Mouse (Mus musculus): ENCODE results near the gene Nacc1. TPM values are rescaled to one million over a fixed set of nuclear protein-coding genes. Genes with fewer than 3 reads are reported as not detected.
"Not testable (repeated sequence)": the region's sequence is repeated elsewhere in the genome, so short reads cannot be mapped to it uniquely, and the experiment has no call there.

Gene Nacc1
- total RNA-seq, 2 experiments from 2014 or later = 71.3 to 77.8 TPM

DNA sequence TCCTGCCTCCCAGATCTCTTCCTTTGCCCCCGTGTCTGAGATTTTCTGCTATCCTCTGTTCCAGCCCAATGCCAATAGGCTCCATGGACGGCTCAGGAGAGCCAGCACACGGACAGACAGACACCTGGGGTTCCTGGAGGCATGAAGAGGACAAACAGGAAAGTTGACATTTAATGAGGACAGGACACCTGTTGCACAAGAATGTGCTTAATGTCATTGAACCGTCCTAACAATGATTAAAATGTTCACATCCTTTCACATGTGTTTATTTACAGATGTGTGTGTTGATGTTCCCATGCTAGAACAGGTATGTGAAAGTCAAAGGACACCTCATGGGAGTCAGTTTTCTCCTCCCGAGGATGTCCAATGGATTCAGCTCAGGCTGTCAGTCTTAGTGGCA is 44.6 kb downstream of the Nacc1 start:
- DNase-seq (ENCODE audit: low spot score in 2 of 2) = no peak

DNA sequence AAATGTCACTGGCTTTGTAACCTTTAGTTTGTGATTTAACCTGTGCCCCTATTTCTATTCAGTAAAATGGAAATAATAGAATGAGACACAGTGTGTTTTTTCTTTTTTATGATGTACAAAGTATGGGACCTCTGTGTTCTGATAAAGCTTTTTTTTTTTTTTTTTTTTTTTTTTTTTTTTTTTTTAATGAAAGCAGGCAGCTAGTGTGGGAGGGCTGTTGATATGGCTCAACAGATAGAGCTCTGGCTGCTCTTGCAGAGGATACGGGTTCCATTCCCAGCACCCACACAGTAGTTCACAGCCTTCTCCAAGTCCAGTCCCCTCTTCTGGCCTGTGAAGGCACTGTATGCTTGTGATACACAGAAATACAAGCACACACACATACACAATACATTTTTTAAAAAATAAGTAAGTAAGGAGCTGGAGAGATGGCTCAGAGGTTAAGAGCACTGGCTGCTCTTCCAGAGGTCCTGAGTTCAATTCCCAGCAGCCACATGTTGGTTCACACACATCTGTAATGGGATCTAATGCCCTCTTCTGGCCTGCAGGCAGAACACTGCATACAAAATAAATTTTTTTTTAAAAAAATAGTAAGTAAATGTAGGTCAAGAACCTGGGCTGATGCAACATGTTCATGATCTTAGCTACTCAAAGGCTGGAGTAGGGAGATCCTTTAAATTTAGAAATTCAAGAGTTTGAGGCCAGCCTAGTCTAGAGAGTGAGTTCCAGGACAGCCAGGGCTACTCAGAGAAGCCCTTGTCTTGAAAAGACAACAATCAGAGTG is 45.9 kb downstream of the Nacc1 start:
- DNase-seq (ENCODE audit: low spot score in 2 of 2) = no peak

DNA sequence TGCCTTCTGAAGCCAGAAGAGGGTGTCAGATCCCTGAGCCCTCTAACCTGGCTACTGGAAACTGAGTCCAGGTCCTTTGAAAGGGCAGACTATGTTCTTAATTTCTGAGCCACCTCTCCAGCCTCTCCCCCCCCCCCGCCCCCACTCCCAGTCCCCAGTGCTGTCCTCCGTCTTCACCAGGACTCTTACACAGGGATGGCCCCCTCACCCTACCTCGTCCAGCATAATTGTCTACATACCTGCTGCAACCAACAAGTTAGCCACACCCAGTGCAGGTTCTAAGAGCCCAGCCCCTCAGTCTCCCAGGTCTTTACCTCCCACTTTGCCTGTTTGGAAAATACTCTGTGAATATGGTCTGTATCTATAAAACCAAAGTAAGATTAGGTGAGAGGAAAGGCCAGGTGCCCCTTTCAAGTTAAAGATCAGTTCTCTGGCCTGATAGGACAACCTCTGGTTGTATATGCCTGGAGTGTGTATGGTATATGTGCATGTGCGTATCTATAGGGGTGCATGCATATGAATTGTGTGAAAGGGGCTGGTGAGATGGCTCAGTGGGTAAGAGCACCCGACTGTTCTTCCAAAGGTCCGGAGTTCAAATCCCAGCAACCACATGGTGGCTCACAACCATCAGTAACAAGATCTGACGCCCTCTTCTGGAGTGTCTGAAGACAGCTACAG is 46.9 kb downstream of the Nacc1 start:
- no peak for DNase-seq (ENCODE audit: low spot score in 2 of 2)

- DNase-seq (ENCODE audit: low spot score in 2 of 2) = no peak
Observed at GRCm38 (mm10) chr8:84640010-84640588, 47.6 kb downstream of the Nacc1 start.

DNA sequence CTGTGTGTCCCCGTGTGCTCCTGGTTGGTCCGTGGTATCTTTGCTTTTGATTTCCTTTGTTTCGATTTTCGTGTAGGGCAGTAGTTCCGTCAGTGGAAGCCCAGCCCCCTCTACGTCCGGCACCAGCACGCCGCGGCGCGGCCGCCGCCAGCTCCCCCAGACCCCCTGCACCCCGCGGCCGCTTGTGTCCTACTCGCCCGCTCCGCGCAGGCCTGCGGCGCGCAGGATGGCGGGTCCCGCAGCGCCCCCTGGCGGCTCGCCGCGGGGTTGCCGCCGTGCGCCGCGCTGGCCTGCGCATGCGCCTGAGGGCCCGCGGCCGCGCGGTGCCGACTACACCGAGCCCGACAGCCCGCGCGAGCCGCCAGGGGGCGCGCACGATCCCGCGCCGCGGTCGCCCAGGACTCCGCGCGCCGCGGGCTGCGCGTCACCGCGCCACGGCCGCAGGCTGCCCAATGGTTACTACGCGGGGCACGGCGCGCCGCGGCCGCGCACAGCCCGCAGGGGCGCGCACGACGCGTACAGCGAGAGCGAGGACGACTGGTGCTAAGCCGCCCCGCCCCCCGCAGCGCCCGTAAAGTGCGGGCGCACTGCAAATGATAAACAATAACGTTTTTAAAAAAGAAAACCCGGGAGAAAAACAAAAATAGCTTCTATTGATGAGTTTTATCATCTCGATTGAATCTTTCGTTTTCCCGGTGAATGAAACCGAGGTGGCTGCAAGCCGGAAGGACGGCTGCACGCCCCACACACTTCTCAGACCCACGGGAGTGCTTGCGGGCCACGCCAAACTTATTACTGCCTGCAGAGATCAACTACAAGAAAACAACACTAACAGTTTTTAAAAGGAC is 48.3 kb downstream of the Nacc1 start:
- peak; percentile 97 to 99 for DNase-seq (ENCODE audit: low spot score in 2 of 2)

DNA sequence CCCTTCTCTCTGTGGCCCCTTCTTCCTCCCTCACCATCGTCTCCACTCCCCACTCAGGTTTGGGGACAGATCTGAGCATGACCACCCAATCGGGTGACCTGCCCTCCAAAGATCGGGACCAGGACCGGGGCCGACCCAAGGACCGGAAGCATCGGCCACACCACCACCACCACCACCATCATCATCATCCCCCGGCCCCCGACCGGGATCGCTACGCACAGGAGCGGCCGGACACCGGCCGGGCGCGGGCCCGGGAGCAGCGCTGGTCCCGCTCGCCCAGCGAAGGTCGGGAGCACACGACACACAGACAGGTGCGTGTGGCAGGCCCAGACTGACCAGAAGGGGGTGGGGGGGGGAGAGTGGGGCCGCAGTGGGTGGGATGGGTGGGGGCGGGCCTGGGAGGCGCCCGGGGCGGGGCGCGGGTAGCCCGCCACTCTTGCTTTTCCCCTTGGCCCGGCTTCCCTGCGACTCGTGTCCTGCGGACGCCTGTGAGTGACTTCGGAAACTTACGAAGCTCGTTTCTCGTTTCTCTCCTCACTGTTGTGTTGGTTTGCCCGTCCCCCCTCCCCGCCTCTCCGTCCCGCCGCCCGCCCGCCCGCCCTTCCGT is 49.0 kb downstream of the Nacc1 start:
- peak in 1 of 2 experiments; percentile 47 for DNase-seq (ENCODE audit: low spot score in 2 of 2)

DNA sequence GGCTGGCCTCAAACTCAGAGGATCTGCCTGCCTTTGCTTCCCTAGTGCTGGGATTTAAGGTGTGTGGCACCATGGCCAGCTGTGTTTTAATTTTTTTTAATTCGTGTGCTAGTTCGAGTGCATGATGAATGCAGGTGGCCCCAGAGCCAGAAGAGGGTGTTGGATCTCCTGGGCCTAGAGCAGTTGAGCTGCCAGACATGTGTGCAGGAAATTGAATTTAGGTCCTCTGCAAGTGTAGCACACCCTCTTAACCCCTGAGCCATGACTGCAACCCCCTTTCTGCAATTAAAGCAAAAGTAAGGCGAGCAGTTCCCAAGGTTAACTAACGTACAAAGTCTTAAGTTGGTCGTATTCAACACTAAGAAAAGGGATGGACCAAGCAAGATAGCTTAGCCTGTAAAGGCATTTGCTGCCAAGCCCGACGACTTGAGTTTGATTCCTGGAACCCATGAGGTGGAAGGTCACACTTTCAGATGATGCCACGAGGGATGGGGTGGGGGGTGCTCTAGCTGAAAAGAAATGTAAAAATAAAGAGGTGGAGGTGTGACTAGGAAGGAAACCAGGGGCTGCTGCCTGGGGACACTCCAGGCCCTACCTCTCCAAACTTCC is 49.6 kb downstream of the Nacc1 start:
- DNase-seq (ENCODE audit: low spot score in 2 of 2) = no peak

DNA sequence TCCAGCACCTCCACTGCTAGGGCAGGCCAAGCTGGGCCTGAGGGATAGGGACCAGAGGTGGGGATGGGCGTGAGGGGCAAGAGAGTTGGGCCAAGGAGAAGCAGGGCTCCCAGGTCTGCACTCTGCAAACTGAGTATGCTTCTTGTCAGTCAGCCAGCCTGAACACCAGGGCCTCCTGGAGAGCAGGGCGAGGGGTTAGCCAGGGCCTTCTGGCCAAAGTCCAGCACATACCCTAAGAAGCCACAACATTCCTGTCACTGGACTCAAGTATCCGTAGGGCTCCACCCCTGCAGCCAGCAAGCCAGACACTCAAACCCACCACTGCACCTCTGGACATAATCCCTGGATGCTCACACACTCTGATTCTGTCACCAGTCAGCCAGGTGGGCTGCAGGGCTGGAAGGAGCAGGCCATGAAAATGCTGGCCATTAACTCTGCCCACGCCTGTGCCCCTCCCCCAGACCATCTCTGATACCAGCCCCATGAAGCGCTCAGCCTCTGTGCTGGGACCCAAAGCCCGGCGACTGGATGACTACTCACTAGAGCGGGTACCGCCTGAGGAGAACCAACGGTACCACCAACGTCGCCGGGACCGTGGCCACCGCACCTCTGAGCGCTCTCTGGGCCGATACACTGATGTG is 51.5 kb downstream of the Nacc1 start:
- DNase-seq (ENCODE audit: low spot score in 2 of 2) = no peak

GRCm38 (mm10) chr8:84635397-84636050 is 52.1 kb downstream of the Nacc1 start:
- no peak for DNase-seq (ENCODE audit: low spot score in 2 of 2)

DNA sequence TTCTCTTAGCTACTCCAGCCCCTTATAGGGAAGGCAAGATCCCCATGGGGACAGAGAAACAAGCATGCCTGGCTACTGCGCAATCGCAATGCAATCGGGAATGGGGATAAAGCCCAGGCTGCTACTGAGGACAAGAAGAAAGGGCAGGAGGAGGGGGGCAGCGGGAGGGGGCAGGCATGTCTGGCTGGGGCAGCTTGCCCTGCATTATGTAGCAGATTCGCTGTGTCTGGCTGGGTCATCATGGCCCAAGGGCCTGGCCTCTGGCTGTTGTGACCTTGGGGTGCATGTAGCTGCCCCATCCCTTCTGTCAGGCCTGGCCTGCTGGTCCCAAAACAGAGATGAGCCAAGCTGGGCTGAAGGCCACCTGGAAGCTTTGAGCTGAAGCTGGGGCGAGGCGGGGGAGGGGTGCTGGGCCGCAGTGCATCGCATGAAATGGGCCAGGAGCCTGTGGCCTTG is 52.8 kb downstream of the Nacc1 start:
- peak in 1 of 2 experiments; percentile 51 for DNase-seq (ENCODE audit: low spot score in 2 of 2)

- DNase-seq (ENCODE audit: low spot score in 2 of 2) = no peak
Observed at GRCm38 (mm10) chr8:84633841-84634584, 53.6 kb downstream of the Nacc1 start.

GRCm38 (mm10) chr8:84631813-84632212 is 55.8 kb downstream of the Nacc1 start:
- DNase-seq (ENCODE audit: low spot score in 2 of 2) = no peak

- DNase-seq (ENCODE audit: low spot score in 2 of 2) = no peak
Observed at GRCm38 (mm10) chr8:84630145-84630544, 57.5 kb downstream of the Nacc1 start.

- DNase-seq (ENCODE audit: low spot score in 2 of 2) = no peak
Observed at GRCm38 (mm10) chr8:84629586-84629985, 58.1 kb downstream of the Nacc1 start.

GRCm38 (mm10) chr8:84623425-84623824 is 64.2 kb downstream of the Nacc1 start:
- DNase-seq (ENCODE audit: low spot score in 2 of 2) = not testable (repeated sequence)

DNA sequence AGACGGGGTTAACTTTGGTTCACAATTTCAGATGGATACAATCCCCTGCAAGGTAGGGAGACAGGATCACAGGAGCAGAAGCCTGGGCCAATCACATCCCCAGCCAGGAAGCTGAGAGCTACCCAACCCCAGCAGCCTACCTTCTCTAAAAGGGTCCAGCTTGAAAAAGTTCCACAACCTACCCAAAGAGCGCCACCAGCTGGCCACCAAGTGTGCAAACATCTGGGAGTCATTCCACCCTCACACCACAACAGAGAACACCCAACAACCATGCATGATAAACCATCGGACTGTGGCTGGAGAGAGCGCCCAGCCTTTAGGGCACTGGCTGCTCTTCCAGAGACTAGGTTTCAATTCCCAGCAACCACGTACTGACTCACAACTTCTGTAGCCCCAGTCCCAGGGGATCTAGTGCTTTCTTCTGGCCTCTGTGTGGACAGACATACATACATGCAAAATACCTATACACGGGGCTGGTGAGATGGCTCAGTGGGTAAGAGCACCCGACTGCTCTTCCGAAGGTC is 66.5 kb downstream of the Nacc1 start:
- no peak for DNase-seq (ENCODE audit: low spot score in 2 of 2)

All from adrenal gland, adult 18-20 months (tissue).